Mouse (Mus musculus) heart, postnatal 0 days (tissue): ENCODE results near the gene Plxdc2. TPM values are rescaled to one million over a fixed set of nuclear protein-coding genes. Genes with fewer than 3 reads are reported as not detected.

Experiments
- ATAC-seq: fragments of 200-750 bp; cut with Nextera tagmentation; 2 replicates; pipeline ENCODE4 v1.8.0; 2017; ENCODE audit warnings: low read depth, moderate number of reproducible peaks, moderate library complexity; ENCODE audit not compliant: insufficient read depth
- DNase-seq: peaks from one replicate; pipeline ENCODE4 v3.0.0-alpha.2; 2016; ENCODE audit warnings: low spot score
- H3K27ac ChIP-seq: fragments of 300-500 bp; sonication (generic); 2 replicates; pipeline ENCODE4 v1.5.1; 2014; ENCODE audit warnings: low read depth, mild to moderate bottlenecking
- H3K27me3 ChIP-seq: fragments of 300-500 bp; sonication (generic); 2 replicates; pipeline ENCODE4 v1.6.1; 2014; ENCODE audit warnings: low read length, mixed read lengths; ENCODE audit not compliant: control insufficient read depth, insufficient read depth
- H3K36me3 ChIP-seq: fragments of 300-500 bp; sonication (generic); replicated peaks from 2 replicates; pipeline ENCODE4 v1.6.1; 2014; ENCODE audit warnings: low read length, mixed read lengths; ENCODE audit not compliant: control insufficient read depth, insufficient read depth
- H3K4me1 ChIP-seq: fragments of 300-500 bp; sonication (generic); 2 replicates; pipeline ENCODE4 v1.6.1; 2014; ENCODE audit warnings: antibody characterized with exemption; ENCODE audit not compliant: control insufficient read depth, insufficient read depth
- H3K4me2 ChIP-seq: fragments of 300-500 bp; sonication (generic); 2 replicates; pipeline ENCODE4 v1.6.1; 2014; ENCODE audit warnings: low read depth, mild to moderate bottlenecking, low read length, moderate library complexity
- H3K4me3 ChIP-seq: fragments of 300-500 bp; sonication (generic); 2 replicates; pipeline ENCODE4 v1.5.1; 2014; ENCODE audit warnings: low read depth, low read length
- H3K9ac ChIP-seq: fragments of 300-500 bp; sonication (generic); replicated peaks from 2 replicates; pipeline ENCODE4 v1.6.1; 2014; ENCODE audit warnings: low read depth, low read length, mixed read lengths
- H3K9me3 ChIP-seq: fragments of 300-500 bp; sonication (generic); replicated peaks from 2 replicates; pipeline ENCODE4 v1.6.1; 2016; ENCODE audit warnings: low read length; ENCODE audit not compliant: control insufficient read depth
- CTCF ChIP-seq: IDR thresholded peaks from 2 replicates; pipeline ENCODE4 v1.5.1; 2016; ENCODE audit warnings: antibody characterized with exemption, control low read depth, low read depth
- EP300 ChIP-seq: IDR thresholded peaks from 2 replicates; pipeline ENCODE4 v1.6.1; 2016; ENCODE audit warnings: antibody characterized with exemption, low read depth
- WGBS: fragments of 180-500 bp; shearing (Covaris S2); extraction: QIAGEN DNeasy Blood & Tissue Kit; methylation state at CpG from one replicate; pipeline ENCODE4 v1.1.7; 2014; 5-methylcytosine and 5-hydroxymethylcytosine counted together
- polyA plus RNA-seq: library from polyadenylated mRNA; unstranded; fragments of >200 nt; fragmentation: Nextera tagmentation; extraction: Ambion mirVana; gene quantifications from 2 replicates; pipeline ENCODE4 v1.2.1, GENCODE M21; 2015
- total RNA-seq: library from RNA; depleted of rRNA; stranded (reverse); fragments of >200 nt; gene quantifications from 2 replicates; pipeline ENCODE4 v1.2.3, GENCODE M21; 2014; ENCODE audit warnings: low replicate concordance

The Plxdc2 gene
- total and polyA plus RNA-seq, 2 experiments from 2014 or later: 4.2 to 6.1 TPM

DNA sequence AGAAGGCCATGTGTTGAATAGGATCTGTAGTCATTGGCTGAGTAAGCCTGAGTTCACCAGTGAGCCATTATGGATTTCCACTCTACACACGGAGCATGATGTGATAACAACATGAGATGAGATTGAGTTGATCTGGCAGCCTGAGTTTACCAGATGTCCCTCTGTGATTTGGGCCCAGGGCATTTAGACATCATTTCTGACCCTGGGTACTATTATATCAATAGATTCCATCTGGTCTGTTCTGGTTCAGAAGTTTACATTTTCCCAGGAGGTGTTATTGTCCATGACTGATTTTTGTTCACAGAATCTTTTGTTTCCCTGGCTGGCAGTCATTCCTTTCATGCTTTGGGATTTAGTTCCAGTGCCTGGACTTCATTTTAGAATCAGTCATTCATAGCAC, 146.7 kb downstream of the Plxdc2 start:
- ATAC-seq: no peak

DNA sequence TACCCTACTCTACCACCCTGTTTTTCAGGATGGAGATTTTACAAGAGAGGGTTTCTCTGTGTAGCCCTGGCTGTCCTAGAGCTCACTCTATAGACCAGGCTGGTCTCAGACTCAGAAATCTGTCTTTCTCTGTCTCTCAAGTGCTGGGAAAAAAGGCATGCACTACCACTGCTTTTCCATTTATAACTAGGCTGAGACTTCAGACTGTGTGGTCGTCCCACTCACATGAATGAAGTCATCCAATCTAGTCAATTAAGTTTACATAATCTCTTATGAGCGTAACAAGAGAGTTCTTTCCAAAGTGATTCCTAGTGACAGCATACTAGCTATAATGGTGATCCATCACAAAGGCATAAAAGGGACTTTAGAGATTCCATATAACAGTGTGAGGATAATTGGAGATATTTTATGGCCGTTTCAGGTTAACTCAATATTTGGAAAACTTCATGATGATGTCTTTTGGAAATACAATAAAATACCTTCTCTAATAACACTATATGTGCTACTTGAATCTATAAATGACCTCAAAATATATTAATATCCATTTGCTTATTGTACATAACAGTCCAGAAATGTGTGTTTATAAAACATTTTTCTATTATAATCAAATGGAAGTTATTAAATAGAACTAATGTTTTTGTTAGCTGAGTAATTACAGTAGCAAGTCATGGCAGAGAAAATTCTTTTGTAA, 151.6 kb downstream of the Plxdc2 start:
- WGBS: 71% methylated on average over 3 of the region's 3 CpGs
- no peak overlapping the region for H3K4me3 ChIP-seq
- H3K4me2 ChIP-seq: no peak overlapping the region
- H3K27ac ChIP-seq: no peak overlapping the region
- no peaks in the 10 kb centered on the region for H3K36me3 ChIP-seq
- no peaks in the 10 kb centered on the region for H3K4me1 ChIP-seq
- H3K9me3 ChIP-seq: no peaks in the 10 kb centered on the region
- no peaks in the 10 kb centered on the region for H3K27me3 ChIP-seq
- no peak for DNase-seq
- no peak overlapping the region for H3K9ac ChIP-seq
- TF ChIP-seq CTCF (no peak), EP300 (no peak)
- ATAC-seq: no peak

More for the DNA sequence above, 146.7 kb downstream of the Plxdc2 start:
- TF ChIP-seq EP300 (no peak), CTCF (no peak)
- 42% methylated on average over 1 of the region's 1 CpGs for WGBS
- Histone ChIP-seq H3K4me1 (no peaks in the 10 kb centered on the region), H3K27ac (no peak overlapping the region), H3K36me3 (no peaks in the 10 kb centered on the region), H3K27me3 (no peaks in the 10 kb centered on the region), H3K9me3 (no peaks in the 10 kb centered on the region), H3K9ac (no peak overlapping the region), H3K4me2 (no peak overlapping the region), H3K4me3 (no peak overlapping the region)
- DNase-seq: no peak

DNA sequence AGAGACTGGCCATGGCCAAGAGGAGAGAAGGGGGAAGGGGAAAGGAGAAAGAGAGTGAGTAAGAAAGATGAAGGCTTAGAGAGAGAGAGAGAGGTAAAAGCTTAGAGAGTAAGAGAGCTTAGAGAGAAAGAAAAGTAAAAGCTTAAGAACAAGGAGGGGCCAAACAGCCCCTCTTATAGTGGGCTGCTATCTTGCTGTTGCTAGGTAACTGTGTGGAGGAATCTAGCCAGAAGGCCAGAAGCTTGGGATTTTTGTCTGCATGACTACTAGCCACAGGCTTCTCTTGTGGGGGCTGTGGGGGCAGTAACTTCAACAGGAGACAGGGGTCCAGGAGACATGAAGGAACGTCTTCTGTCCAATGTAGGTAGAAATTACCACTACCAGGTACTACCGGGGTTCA, 162.0 kb downstream of the Plxdc2 start:
- no peak overlapping the region for H3K4me2 ChIP-seq
- no peaks in the 10 kb centered on the region for H3K27me3 ChIP-seq
- no peak overlapping the region for H3K4me3 ChIP-seq
- H3K36me3 ChIP-seq: no peaks in the 10 kb centered on the region
- no peak overlapping the region for H3K9ac ChIP-seq
- TF ChIP-seq CTCF: no peak
- TF ChIP-seq EP300: no peak
- no peaks in the 10 kb centered on the region for H3K9me3 ChIP-seq
- DNase-seq (no peak), ATAC-seq (no peak)
- H3K27ac ChIP-seq: no peak overlapping the region
- WGBS: 60% methylated on average over 2 of the region's 2 CpGs
- H3K4me1 ChIP-seq: no peaks in the 10 kb centered on the region

DNA sequence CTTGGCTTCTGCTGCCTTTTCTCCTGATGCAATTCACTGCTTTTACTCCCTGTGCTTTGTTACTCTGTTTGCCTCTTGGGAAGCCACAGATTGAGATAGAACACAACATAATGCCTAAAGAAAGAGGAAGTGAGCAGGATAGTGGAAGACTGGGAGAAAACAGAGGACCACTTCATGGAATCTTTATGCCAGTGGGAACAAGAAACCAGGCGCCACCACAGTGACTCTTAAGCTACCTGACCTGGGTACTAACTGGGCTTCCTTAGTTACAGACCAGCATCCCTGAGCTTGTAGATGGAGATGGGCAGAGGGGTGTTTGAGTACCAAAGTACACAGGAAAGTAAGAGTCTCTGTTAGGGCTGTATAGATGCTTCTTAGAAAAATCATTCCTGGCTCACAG, 167.3 kb downstream of the Plxdc2 start:
- Histone ChIP-seq H3K4me3 (no peak overlapping the region), H3K9ac (no peak overlapping the region), H3K9me3 (no peaks in the 10 kb centered on the region), H3K4me1 (no peaks in the 10 kb centered on the region), H3K27ac (no peak overlapping the region), H3K36me3 (no peaks in the 10 kb centered on the region), H3K4me2 (no peak overlapping the region), H3K27me3 (no peaks in the 10 kb centered on the region)
- no peak for ATAC-seq
- no peak for DNase-seq
- no peak for TF ChIP-seq CTCF
- no peak for TF ChIP-seq EP300
- WGBS: 78% methylated on average over 1 of the region's 1 CpGs

DNA sequence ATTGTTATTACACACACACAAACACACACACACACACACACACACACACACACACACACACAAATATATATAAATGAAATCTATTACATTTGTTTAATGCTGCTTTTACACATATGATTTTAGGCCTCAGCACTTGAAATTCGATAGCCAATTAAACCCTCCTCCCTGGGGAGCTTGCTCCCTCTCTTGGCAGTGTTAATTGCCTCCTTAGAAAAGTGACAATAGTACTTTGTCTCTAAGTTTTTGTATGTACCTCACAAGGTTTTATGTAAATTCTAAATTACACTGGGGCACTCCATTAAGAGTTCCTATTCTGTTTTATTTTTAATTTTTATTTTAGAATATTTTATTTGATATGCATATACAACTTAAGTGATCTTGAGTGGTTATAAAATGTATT, 176.1 kb downstream of the Plxdc2 start:
- Histone ChIP-seq H3K27me3 (no peaks in the 10 kb centered on the region), H3K9me3 (no peaks in the 10 kb centered on the region), H3K36me3 (no peaks in the 10 kb centered on the region), H3K27ac (no peak overlapping the region), H3K9ac (no peak overlapping the region), H3K4me3 (no peak overlapping the region), H3K4me2 (no peak overlapping the region), H3K4me1 (no peaks in the 10 kb centered on the region)
- WGBS: 52% methylated on average over 1 of the region's 1 CpGs
- DNase-seq (no peak), ATAC-seq (no peak)
- no peak for TF ChIP-seq CTCF
- no peak for TF ChIP-seq EP300

DNA sequence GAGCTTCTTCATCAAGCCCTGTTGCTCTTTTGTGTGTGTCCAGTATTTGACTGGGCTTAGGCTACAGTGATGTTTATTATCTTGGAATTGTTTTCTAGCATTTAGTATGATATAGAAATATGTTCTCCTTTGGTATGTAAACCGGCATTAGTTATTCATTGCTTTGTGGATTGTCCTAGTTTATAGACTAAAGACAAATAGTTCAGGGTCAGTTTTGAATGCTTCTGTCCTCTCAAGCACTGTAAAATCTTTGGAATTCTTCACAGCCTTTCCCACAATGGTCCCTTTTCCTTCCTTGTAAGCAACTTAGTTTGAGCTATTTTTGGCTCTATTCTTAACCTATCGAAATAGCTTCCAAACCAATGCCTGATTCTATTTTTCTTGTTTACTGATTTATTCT, 178.5 kb downstream of the Plxdc2 start:
- Histone ChIP-seq H3K27ac (no peak overlapping the region), H3K27me3 (no peaks in the 10 kb centered on the region), H3K9ac (no peak overlapping the region), H3K36me3 (no peaks in the 10 kb centered on the region), H3K4me3 (no peak overlapping the region), H3K4me2 (no peak overlapping the region), H3K4me1 (no peaks in the 10 kb centered on the region), H3K9me3 (peaks cover 5% of the 10 kb centered on the region; the same call in 1 of the 2 replicates)
- WGBS: 56% methylated on average over 2 of the region's 2 CpGs
- no peak for DNase-seq
- TF ChIP-seq EP300 (no peak), CTCF (no peak)
- no peak for ATAC-seq
